18 mouse cellular contexts compared by ENCODE assay signal in the genomic region with DNA sequence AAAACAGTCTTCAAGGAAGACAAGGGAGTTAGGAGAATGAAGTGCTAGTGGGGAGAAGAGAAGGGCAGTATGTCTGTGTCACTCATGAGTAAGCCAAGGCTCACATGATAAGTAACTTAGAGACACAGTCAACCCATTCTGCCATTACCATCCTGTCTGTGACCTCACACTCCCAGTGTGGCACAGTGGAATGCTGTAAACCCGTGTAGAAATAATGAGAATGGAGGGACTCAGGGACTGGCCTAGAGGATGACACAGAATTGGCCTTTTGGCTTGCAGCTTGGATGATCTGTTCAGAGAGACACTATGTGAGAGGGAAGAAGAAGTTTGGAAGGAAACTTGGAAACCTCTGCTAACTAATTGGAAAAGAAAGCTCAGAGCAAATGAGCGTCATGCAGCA. TPM values are rescaled to one million over a fixed set of nuclear protein-coding genes. Genes with fewer than 3 reads are reported as not detected.
"Had no signal": no experiment of that assay in that cellular context is flagged by ENCODE, and none has a peak within 500 bp of the region (broad histone marks: within the 10 kb centered on the region; RNA-seq: fewer than 3 reads in every experiment).

No protein-coding gene starts in this region.

- H3K27ac ChIP-seq: neural tube, embryonic 12.5 days; neural tube, embryonic 13.5 days; neural tube, embryonic 15.5 days; stomach, embryonic 15.5 days; stomach, postnatal 0 days had no signal

- H3K36me3 ChIP-seq: neural tube, embryonic 12.5 days; neural tube, embryonic 15.5 days; stomach, embryonic 15.5 days had no signal

- H3K4me3 ChIP-seq: neural tube, embryonic 12.5 days; neural tube, embryonic 13.5 days; neural tube, embryonic 15.5 days; stomach, embryonic 15.5 days had no signal

- H3K27me3 ChIP-seq: neural tube, embryonic 12.5 days; neural tube, embryonic 13.5 days; neural tube, embryonic 15.5 days; stomach, embryonic 15.5 days had no signal

- H3K4me1 ChIP-seq: neural tube, embryonic 12.5 days; stomach, embryonic 15.5 days had no signal

- DNase-seq: retina, postnatal 1 day; right cerebral cortex, adult 18-20 months; right cerebral cortex, postnatal 14 days; right cerebral cortex, postnatal 25 days; right cerebral cortex, postnatal 4 days; spleen, adult 18-20 months; thymus, adult 18-20 months; thymus, adult 2 months; thymus, postnatal 14 days; thymus, postnatal 25 days; thymus, postnatal 36 days; thymus, postnatal 4 days had no signal

RNA-seq across cellular contexts. Expression of a gene that starts 5.8 kb away (rescaled TPM):
- total RNA-seq: neutrophil, adult 5-6 weeks had no signal

RNA-seq across cellular contexts. Expression of a gene that starts 36.6 kb away (rescaled TPM):
- total RNA-seq: neutrophil, adult 5-6 weeks had no signal
